Mouse (Mus musculus): ENCODE data around the gene Stx18.

DNA sequence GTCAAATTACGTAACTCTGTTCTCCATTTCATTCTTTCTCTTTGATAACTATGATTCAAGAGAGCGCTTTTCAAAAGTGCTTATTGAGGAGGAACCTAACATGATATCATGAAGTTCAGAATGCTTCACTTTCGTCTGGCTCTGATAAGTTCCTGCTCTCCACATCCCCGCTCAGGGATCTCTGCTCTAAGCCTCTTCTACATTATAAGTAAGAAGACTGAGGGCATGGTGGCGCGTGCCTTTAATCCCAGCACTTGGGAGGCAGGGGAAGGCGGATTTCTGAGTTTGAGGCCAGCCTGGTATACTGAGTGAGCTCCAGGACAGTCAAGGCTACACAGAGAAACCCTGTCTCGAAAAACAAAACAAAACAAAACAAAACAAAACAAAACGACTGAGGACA, 268 bp upstream of the Stx18 start:
- TF ChIP-seq POLR2A (IDR thresholded peaks at IDR 0.05; ENCODE audit: extremely low read depth, insufficient read depth, low read length), result no peak
- TF ChIP-seq CTCF (IDR thresholded peaks at IDR 0.05; ENCODE audit: extremely low read depth, insufficient read depth, low read length), result no peak

All from cortical plate, adult 2 months (tissue).